8 mouse cellular contexts compared by ENCODE assay signal in the genomic region with DNA sequence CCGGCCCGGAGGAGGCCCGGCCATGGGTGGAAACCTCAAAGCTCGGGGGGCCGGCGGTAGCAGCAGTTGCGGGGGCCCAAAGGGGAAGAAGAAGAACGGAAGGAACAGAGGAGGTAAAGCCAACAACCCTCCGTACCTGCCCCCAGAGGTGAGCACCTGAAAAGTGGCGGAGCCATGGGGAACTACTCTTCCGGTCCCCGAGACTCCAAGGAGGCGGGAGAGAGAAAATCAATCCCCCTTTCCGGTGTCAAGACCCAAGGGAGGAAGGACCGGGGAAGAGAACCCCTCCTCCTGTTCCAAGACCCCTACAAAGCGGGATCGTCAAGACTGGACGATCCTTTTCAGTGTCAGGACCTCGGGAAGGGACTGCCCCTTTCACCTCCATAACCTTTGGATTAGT. TPM values are rescaled to one million over a fixed set of nuclear protein-coding genes. Genes with fewer than 3 reads are reported as not detected.
A peak's percentile ranks its signal among the peaks of the same experiment; 100 is the strongest.
DNase-seq lines count a peak whose midpoint lies in the region; TF ChIP-seq lines count a peak whose summit lies in the region.

No protein-coding gene starts in this region.

- H3K9me3 ChIP-seq in limb, embryonic 10.5 days (replicated peaks), result no peaks in the 10 kb centered on the region

- peak overlapping the region; percentile 15; the same call in 1 of the 2 replicates for H3K27ac ChIP-seq in embryonic fibroblast, embryonic 13.5 days (ENCODE audit: insufficient read depth, low read length)
- H3K27ac ChIP-seq in limb, embryonic 10.5 days, result peak overlapping the region; percentile 92

- peak; percentile 52 for DNase-seq in urinary bladder, postnatal 14 days (ENCODE audit: low spot score)
- no peak for DNase-seq in urinary bladder, postnatal 36 days (ENCODE audit: low spot score in 2 of 2)
- no peak for DNase-seq in limb, embryonic 10.5 days (ENCODE audit: low spot score)
- DNase-seq in naive thymus-derived CD4-positive, alpha-beta T cell, adult 2 months (ENCODE audit: low read depth), result peak; percentile 60
- DNase-seq in adrenal gland, postnatal 10 days, result no peak
- no peak for DNase-seq in layer of hippocampus, adult 11-12 months (ENCODE audit: low spot score)
- no peak for DNase-seq in gastrocnemius, postnatal 10 days

- 2% methylated on average over 19 of the region's 19 CpGs for WGBS in limb, embryonic 10.5 days

- H3K27me3 ChIP-seq in limb, embryonic 10.5 days (ENCODE audit: low read depth, poor library complexity, severe bottlenecking), result no peaks in the 10 kb centered on the region

- peak overlapping the region; percentile 90 for H3K4me3 ChIP-seq in embryonic fibroblast, embryonic 13.5 days (ENCODE audit: insufficient read depth, low read length)
- peak overlapping the region; percentile 90 for H3K4me3 ChIP-seq in limb, embryonic 10.5 days

- TF ChIP-seq POLR2A in embryonic fibroblast, embryonic 13.5 days (IDR thresholded peaks at IDR 0.05; ENCODE audit: low read depth, low read length), result no peak

- H3K36me3 ChIP-seq in limb, embryonic 10.5 days, result peaks cover 39% of the 10 kb centered on the region

- H3K4me1 ChIP-seq in embryonic fibroblast, embryonic 13.5 days (ENCODE audit: control insufficient read depth, insufficient read depth, low read length), result no peaks in the 10 kb centered on the region
- H3K4me1 ChIP-seq in limb, embryonic 10.5 days, result peaks cover 19% of the 10 kb centered on the region

- TF ChIP-seq CTCF in embryonic fibroblast, embryonic 13.5 days (IDR thresholded peaks at IDR 0.05; ENCODE audit: borderline replicate concordance, insufficient read depth, low read length), result no peak

RNA-seq across cellular contexts. Expression of gene Gtpbp2, which starts 0.3 kb away (rescaled TPM):
- polyA plus RNA-seq in embryonic fibroblast, embryonic 13.5 days (2011; ENCODE audit: insufficient read length, low read depth, missing spikeins), result 46.1 and 61.2 TPM in 2 replicates
- 31.8 and 40.6 TPM in 2 replicates for polyA plus RNA-seq in limb, embryonic 10.5 days (2016; fragmentation: Nextera tagmentation; extraction: Ambion mirVana)
- total RNA-seq in adrenal gland, postnatal 10 days (2021), result 10 to 100 TPM; 66.5 to 94.0 TPM
- 10 to 100 TPM; 44.9 to 59.2 TPM for total RNA-seq in gastrocnemius, postnatal 10 days (2021)

RNA-seq across cellular contexts. Expression of gene Mad2l1bp, which starts 7.8 kb away (rescaled TPM):
- polyA plus RNA-seq in embryonic fibroblast, embryonic 13.5 days (2011; ENCODE audit: insufficient read length, low read depth, missing spikeins), result 14.5 and 15.3 TPM in 2 replicates
- polyA plus RNA-seq in limb, embryonic 10.5 days (2016; fragmentation: Nextera tagmentation; extraction: Ambion mirVana), result 37.7 and 39.2 TPM in 2 replicates
- 10 to 100 TPM; 14.1 to 15.0 TPM for total RNA-seq in adrenal gland, postnatal 10 days (2021)
- total RNA-seq in gastrocnemius, postnatal 10 days (2021), result 10 to 100 TPM; 14.0 to 14.7 TPM

RNA-seq across cellular contexts. Expression of gene Rsph9, which starts 17.2 kb away (rescaled TPM):
- 1.6 and 3.4 TPM in 2 replicates for polyA plus RNA-seq in embryonic fibroblast, embryonic 13.5 days (2011; ENCODE audit: insufficient read length, low read depth, missing spikeins)
- polyA plus RNA-seq in limb, embryonic 10.5 days (2016; fragmentation: Nextera tagmentation; extraction: Ambion mirVana), result 7.7 and 10.0 TPM in 2 replicates
- 1 to 10 TPM; 5.0 to 6.3 TPM for total RNA-seq in adrenal gland, postnatal 10 days (2021)
- under 1 TPM; 0.49 to 0.84 TPM for total RNA-seq in gastrocnemius, postnatal 10 days (2021)

RNA-seq across cellular contexts. Expression of gene Polh, which starts 41.3 kb away (rescaled TPM):
- 22.7 and 22.9 TPM in 2 replicates for polyA plus RNA-seq in embryonic fibroblast, embryonic 13.5 days (2011; ENCODE audit: insufficient read length, low read depth, missing spikeins)
- 11.4 and 11.5 TPM in 2 replicates for polyA plus RNA-seq in limb, embryonic 10.5 days (2016; fragmentation: Nextera tagmentation; extraction: Ambion mirVana)
- total RNA-seq in adrenal gland, postnatal 10 days (2021), result 10 to 100 TPM; 25.5 to 31.4 TPM
- total RNA-seq in gastrocnemius, postnatal 10 days (2021), result 10 to 100 TPM; 13.7 to 14.9 TPM

RNA-seq across cellular contexts. Expression of gene Xpo5, which starts 41.4 kb away (rescaled TPM):
- polyA plus RNA-seq in embryonic fibroblast, embryonic 13.5 days (2011; ENCODE audit: insufficient read length, low read depth, missing spikeins), result 55.2 and 58.0 TPM in 2 replicates
- polyA plus RNA-seq in limb, embryonic 10.5 days (2016; fragmentation: Nextera tagmentation; extraction: Ambion mirVana), result 72.7 and 78.5 TPM in 2 replicates
- 10 to 100 TPM; 43.6 to 48.5 TPM for total RNA-seq in adrenal gland, postnatal 10 days (2021)
- total RNA-seq in gastrocnemius, postnatal 10 days (2021), result 10 to 100 TPM; 15.8 to 18.8 TPM

Comparison
In these comparisons a context has a peak if more than half of its experiments do, and no peak if none do; other contexts are left out.
1. DNase-seq: peak in urinary bladder, postnatal 14 days (single experiment) and naive thymus-derived CD4-positive, alpha-beta T cell, adult 2 months (single experiment); none in urinary bladder, postnatal 36 days (0 of 2), limb, embryonic 10.5 days (single experiment), adrenal gland, postnatal 10 days (single experiment), layer of hippocampus, adult 11-12 months (single experiment) and gastrocnemius, postnatal 10 days (single experiment).